Mouse (Mus musculus): ENCODE data around the gene Zcchc10.
"Not testable (repeated sequence)": the region's sequence is repeated elsewhere in the genome, so short reads cannot be mapped to it uniquely, and the experiment has no call there.

The Zcchc10 gene

DNA sequence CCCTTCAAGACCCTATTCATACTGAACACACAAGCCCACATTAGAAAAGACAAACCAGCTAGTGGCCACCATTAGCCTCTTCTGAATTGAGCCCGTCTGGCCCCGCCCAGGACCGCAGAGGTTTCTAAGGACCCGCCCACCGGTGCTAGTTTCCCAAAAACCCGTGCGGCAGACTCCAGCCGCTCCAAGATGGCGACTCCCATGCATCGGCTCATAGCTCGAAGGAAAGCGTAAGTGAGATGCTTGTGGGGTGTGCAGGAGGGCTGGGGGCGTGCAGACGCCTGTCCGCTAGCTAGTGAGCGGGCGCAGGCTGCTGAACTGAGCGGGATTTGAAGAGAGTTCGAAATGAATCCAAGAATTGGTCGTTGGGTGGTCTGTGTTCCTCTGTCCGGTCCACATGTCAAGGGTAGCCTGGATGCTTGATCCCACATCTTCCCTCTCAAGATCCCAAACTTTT is at the start of gene Zcchc10:
Zcchc10 (plus strand) TSS at position 168 of the 457 bp plus-strand sequence.
- peak; percentile 86 to 87 for DNase-seq

DNA sequence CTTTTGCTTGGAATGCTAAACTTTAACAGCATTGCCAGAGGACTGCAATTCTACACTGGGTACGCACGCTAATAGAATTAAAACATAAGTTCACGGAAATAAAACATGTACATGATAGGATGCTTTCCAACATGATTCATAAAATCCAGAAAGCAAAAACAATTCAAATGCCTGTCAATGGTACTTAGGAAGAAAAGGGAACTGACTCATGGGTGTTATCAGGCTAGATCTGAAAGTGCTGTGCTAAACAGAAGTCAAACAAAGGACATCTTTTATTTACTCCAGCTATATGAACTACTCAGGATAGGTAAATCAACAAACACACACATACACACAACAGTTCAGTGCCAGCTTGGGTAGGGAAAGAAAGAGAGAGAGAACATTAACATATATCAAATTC is 49.1 kb upstream of the Zcchc10 start:
- DNase-seq = no peak

DNA sequence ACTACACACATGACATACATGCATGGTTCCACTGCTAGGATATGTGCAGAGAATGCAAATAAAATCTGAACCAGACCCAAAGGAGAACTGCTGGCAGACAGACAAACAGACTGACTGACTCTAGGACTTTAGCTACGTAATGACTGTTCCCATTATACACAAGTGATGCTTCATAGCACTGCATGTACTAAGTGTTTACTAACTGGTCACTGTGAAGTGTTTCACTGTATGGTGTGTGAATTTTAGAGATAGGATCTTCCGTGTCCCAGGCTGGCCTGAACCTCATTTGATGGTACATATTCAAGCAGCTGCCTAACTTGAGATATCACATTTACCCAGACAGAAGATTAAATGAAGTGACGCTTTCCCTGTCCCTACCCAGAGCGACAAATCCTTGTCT is 46.1 kb upstream of the Zcchc10 start:
- no peak for DNase-seq

DNA sequence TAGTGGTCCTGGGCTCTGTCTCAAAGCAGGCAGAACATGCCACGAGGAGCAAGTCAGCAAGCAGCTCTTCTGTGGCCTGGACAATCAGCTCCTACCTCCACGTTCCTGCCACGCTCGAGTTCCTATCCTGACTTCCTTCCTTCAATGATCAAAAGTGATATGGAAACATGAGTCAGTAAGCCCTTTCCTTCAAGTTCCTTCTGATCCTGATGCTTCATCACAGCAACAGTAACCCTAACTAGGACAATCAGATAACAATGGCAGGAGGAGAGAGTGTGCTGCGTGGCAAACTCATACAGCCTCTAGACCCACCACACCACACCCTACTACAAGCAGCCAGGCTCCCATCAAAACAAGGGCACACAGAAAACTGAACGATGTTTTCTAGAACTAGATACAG is 38.6 kb upstream of the Zcchc10 start:
- no peak for DNase-seq

DNA sequence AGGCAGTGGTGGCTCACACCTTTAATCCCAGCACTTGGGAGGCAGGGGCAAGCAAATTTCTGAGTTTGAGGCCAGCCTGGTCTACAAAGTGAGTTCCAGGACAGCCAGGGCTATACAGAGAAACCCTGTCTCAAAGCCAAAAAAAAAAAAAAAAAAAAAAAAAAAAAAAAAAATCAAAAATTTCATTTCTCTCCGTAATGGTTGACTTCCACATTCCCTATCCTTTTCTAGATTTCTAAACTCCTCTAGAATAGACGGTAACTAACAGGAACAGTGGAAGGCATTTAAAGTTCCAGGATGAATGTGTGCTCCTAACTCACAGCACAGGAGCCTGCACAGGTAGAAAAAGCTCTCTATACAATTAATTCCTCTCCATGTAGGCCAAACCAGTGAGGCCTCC is 34.3 kb upstream of the Zcchc10 start:
- not testable (repeated sequence) for DNase-seq

DNA sequence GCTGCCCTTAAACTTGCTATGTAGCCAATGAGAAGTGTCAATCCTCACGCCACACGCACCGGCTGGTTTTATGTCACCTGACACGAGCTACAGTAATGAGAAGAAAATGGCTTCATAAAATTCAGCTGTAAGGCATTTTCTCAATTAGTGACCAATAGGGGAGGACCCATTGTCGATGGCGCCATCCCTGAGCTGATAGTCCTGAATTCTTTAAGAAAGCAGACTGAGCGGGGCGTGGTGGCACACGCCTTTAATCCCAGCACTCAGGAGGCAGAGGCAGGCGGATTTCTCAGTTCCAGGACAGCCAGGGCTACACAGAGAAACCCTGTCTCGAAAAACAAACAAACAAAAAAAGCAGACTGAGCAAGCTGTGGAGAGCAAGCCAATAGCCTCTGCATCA is 33.6 kb upstream of the Zcchc10 start:
- no peak for DNase-seq

DNA sequence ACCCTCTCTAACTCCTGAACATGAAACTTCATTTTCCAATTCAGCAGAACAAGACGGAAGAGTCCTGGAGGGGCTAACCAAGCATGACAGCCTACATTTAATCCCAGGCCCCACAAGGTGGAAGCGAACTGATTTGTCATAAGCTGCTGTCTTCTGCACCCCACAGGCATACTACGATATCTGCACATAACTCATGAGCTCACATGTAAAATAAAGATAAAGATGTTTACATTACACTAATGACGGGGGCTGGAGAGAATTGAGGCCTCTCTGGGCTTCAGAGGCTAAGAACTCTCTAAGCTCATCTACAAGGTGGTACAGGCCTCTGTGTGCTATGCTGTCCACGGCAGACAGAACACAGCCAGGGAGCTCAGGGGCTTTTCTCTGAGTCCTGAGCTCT is 30.0 kb upstream of the Zcchc10 start:
- DNase-seq = no peak

DNA sequence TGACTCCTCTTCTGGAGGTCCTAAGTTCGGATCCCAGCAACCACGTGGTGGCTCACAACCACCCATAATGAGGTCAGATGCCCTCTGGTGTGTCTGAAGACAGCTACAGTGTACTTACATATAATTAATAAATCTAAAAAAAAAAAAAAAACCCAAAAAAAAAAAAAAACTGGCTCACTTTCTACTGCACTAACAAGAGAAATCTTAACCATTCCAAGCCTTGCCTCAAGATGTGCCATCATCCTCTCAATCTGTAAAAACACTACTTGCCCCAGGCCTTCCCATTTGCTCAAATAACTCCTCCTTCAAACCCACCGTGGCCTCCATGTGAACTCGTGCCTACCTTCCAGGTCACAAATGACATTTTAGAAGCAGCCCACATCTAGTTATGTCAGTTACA is 27.6 kb upstream of the Zcchc10 start:
- DNase-seq = no peak

DNA sequence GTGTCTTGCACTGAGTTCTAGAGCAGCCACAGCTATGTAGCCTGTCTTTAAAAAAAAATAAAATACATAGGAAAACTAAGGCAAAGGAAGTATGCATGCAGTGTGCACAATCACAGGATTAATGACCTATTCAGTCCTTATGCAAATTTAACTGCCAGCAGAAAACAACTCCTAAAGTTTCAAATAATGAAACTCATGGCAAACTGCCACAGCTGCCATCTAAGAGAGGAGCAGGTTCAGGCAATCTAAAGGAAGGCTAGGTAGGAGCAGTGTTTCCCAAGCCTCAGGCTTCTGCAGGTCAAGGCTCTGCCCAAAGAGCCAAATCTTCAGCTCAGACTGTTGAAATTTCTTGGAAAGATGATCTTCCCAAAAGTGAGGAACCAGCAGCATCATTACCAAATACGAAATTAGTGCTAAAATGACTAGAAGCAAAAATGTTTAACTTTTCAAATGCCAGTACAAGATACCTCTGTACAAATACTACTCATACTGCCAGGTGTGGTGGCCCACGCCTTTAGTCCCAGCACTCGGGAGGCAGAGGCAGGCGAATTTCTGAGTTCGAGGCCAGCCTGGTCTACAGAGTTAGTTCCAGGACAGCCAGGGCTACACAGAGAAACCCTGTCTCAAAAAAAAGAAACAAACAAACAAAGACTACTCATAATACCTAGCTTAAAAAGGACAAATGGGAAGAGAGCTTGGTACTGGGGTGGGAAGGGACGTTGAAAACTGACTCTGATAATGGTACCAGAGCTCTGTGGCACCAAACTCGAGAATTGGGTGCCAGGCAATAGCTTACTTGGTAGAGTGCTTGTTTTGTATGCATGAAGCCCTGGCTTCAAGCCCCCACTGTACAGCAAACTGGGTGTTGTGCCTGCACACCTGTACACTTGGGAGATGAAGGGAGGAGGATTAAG is 26.3 kb upstream of the Zcchc10 start:
- DNase-seq = no peak

DNA sequence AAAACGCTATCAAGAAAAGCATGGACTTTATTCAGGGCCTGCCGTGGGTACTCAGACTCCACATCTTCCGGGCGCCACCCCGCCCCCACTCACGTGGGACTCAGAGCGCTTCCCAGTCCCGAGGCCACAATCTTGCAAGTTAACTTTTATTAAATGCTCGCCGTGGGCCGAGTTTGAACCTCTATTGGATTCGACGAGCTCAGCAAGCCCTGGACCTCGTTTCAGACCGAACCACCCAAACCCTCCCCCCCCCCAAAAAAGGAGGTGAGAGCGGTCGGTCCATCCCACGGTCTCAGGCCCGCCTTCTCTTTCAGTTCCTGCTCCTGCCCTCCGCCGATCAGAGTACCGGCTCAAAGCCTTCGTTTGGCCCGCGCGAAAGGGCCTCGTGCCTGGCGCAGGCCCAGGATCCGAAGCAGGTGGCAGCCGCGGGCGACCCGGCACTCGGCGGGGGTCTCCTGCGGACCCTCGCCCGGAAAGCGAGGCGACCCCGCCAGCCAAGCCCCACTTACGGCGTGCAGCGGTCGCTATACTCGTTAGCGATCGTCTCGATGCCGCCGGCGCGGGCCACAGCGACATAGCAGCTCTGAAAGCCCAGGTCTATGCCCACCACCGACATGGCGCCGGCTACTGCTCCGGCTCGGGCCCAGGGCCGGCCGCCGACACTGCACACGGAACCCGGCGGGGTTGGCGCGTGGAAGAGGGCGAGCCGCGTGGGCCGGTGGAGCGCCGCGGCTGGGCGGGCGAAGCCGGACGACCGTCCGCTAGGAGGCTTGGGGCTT is 24.7 kb upstream of the Zcchc10 start:
- peak; percentile 53 to 65 for DNase-seq

DNA sequence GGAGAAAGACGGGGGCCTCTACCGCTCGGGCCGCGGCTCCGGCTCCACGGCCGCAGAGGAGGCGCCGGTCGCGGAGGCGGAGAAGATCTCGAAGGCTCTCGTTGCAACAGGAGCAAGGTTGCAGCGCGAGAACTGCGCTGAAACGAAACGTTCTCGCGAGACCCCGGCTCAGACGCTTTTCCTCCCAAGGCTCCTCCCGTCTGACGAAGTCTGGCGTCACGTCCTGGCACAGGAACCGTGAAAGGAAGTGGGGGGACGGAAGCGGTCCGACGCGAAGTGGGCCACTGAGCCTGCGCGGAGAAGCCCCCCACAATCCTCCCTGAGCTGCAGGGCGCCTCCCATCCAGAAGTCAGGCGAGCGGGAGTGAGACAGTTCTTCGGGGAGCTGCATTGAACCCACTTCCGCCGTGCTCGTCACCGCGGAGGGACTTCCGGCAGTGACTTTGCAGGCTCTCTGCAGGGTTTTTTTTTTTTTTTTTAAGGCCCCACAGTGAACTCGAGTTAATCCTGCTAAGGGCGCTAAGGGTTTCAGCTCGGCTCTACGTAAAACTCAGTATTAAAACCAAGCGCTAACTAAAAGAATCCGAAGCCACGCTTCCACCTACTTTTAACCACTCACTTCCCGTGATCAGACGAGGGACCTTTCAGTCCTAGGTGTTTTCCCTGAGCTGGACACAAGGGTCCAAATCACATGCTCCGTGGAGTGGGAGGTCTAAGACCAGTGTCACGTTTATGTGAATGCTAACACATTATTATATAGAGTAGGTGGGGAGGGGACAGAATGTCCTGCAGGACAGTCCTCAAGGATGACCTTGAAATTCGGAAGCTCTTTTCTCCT is 23.9 kb upstream of the Zcchc10 start, which contains the start of gene Hspa4:
Hspa4 (minus strand) TSS at position 128 of the 837 bp plus-strand sequence.
- peak; percentile 99 to 100 for DNase-seq

DNA sequence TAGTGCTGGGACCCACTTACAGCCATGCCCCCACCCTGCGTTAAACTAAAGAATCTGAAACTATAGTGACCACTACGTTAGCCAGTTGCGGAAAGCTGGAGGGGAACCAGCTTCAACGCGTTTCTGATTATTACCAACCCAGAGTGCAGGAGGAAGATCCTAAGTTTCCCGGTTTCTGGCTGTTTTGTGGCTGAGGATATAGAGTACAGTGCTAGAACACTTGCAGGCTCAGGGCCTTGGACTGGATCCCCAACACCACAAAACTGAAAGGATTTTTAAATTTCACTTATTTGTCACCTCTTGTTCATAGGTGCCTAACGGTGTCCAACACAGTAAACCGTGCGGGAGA is 23.3 kb upstream of the Zcchc10 start:
- DNase-seq = no peak

DNA sequence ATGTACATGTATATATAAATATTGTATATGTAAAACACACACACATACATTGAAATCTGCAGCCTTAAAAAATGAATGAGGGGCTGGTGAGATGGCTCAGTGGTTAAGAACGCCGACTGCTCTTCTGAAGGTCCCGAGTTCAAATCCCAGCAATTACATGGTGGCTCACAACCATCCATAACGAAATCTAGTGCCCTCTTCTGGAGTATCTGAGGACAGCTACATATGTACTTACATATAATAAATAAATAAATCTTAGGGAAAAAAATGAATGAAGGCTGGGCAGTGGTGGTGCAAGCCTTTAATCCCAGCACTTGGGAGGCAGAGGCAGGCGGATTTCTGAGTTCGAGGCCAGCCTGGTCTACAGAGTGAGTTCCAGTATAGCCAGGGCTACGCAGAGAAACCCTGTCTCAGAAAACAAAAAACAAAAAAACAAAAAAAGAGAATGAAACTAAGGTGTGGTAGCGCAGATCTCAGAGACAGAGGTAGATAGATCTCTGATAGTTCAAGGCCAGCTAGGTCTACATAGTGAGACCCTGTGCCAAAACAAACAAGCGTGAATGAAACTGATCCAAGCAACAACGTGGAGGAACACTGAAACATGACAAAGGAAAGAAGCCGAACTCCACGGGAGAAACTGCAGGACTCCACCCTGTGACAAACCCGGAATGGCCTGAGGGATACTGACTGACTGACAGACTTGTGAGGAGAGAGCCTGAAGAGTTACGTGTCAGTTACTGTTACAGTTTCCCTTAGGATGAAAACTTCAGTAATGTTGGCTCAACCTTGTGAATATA is 20.2 kb upstream of the Zcchc10 start:
- no peak for DNase-seq

DNA sequence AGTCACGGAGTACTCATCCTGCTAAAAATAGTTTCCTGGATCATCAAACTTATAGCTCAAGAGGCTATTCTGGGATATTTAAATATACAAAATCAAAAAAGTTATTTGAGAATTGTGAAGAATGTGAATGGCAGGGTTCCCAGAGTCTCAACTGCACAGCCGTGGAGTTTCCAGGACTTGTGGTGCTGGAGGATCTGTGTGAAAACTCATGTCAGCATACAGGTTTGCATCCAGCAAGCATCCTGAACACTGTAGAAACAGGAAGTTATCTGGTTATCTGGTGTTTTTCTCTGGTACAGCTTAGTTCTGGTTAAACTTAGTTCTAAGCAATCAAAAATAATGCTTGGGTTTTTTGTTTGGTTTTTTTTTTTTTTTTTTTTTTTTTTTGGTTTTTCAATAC is 17.5 kb upstream of the Zcchc10 start:
- no peak for DNase-seq

DNA sequence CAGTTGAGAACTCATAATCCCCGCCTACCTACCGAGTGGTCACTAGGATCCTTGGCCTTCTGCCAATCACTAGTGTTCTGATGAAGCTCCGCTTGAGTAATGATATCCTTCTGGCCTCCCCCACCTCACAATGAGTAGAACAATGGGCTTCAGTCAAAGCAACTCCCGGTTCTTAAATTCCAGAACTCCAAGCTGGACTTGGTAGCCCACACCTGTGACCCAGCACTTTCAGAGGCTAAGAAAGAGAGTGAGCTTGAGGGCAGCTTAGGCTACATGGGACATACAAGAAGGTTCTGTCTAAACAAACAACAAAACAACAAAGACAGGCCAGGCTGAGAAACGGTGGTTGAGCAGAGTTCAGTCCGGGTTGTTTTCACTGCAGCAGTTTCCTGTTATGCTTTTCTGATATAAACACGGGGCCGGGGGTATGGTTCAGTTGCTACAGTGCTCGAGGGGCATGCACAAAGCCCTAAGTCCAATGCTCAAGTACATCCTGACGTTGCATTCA is 16.9 kb upstream of the Zcchc10 start:
- no peak for DNase-seq

DNA sequence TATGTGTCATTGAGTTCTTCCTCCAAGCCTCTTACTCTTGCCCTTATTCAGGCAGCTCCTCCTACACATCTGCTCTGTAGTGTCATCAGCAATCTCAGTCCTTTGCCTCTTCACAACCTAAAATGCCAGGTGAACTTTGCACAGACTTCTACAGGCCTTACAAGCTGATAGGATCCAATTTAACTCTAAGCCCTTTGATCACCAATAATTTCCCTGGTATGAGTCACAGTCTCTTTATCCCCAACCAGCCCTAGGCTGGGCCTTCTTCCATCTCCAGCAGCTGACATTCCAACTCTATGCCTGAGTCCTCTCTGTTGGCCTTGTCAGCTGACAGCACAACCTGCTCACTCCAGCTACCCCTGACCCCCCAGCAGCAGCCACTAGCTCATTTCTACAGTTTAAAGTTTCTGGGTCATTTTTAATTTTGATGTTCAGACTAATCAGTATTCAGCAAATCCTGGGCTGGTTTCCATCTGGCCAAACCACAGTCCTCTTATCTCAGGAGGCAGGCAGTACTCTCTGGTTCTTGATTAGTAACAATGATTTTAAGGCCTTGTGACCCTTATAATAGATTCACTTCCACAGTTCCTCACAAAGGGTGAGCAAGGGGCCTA is 16.1 kb upstream of the Zcchc10 start:
- DNase-seq = no peak

DNA sequence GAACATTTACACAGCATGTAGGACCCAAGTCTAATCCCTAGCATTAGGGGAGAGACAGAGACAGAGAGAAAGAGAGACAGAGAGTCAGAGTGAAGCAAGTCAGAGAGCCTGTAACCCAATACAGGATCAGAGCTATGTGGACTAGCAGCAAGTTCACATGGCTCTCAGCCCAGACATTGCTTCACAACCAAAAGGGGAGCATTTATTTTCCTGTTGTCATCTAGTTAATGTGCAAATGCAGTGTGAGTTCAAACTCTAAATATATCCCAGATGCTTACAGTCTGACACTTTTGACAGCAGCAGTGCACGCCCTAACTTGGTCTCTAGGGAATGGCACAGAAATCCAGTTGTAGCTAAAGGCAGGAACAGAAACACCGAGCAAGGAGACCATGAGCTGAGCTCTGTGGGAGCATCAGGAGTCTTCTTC is 15.6 kb upstream of the Zcchc10 start:
- DNase-seq = no peak

DNA sequence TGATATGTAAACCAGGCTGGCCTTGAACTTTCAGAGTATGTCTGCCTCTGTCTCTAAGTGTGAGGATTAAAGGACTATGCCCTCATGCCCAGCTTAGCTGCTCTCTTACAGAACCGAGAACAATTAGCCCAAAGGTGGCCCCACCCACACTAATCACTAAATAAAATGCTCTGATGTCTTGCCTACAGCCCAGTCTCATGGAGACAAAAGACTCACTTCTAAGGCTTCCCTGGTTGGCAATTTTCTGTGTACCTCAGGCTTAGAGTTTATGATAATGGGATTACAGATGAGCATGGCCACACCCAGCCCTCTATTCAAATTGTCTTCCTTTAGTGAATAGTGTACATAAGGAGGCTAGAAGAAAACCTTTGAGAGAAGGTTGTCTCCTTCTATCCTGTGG is 13.1 kb upstream of the Zcchc10 start:
- DNase-seq = no peak

DNA sequence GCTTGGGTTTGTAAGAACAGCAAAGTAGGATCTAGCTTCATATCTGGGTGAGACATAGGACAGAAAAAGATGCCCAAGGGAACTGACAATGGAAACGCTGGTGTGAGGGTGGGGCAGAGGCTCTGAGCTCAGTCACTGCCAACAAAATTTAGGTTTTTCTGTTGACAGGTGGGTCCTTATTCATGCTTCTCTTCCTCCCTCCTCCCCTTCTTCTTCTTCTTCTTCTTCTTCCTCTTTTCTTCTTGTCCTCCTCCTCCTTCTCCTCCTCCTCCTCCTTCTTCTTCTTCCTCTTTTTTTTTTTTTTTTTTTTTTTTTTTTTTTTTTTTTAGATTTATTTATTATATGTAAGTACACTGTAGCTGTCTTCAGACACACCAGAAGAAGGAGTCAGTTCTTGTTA is 11.7 kb upstream of the Zcchc10 start:
- DNase-seq = not testable (repeated sequence)

DNA sequence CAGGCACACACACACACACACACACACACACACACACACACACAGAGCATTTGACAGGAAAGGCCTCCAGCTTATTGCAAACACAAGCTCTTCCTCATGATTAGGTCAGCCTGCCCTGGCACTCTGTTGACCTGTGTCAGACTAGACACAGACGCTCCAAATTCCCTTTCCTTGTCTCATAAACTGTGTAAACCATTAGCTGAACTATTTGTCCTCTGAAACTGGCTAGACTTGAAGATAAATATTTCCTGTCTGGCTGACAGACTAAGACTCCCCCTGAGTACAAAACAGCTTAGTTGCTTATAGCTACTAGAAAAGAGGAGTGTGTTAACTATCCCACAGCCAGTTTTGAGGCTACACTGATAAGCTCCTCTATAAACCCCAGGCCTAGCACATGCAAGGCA is 9.7 kb upstream of the Zcchc10 start:
- no peak for DNase-seq

DNA sequence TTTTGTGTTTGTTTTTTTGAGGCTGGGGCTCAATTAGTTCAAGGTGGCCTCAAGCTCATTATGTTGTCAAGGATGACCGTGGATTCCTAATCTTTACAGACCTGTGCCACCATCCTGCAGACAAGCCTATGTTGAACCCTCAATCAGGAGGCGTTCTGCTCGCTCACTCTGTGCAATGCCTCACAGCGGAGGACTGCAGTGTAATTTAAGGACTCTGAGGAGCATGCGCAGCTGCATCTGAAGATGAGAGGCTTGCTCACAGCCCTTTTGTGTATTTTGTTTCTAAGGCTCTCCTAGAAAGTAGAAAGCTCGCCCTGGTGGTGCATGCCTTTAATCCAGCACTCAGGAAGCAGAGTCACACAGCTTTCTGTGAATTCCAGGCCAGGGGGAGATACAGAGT is 7.5 kb upstream of the Zcchc10 start:
- no peak for DNase-seq

Measured in cerebellum, postnatal 14 days (tissue).